Mouse (Mus musculus) kidney, postnatal 14 days (tissue): ENCODE measurements at regions not wholly inside any gene's neighbourhood (a gene's known extent, or its start where the extent isn't known, plus 50 kb on each side); places are given as distances from the start of the nearest gene placed in this dataset.

Source experiments
- DNase-seq: peaks from one replicate; pipeline ENCODE4 v3.0.0; 2022; ENCODE audit warnings: mixed read lengths

DNA sequence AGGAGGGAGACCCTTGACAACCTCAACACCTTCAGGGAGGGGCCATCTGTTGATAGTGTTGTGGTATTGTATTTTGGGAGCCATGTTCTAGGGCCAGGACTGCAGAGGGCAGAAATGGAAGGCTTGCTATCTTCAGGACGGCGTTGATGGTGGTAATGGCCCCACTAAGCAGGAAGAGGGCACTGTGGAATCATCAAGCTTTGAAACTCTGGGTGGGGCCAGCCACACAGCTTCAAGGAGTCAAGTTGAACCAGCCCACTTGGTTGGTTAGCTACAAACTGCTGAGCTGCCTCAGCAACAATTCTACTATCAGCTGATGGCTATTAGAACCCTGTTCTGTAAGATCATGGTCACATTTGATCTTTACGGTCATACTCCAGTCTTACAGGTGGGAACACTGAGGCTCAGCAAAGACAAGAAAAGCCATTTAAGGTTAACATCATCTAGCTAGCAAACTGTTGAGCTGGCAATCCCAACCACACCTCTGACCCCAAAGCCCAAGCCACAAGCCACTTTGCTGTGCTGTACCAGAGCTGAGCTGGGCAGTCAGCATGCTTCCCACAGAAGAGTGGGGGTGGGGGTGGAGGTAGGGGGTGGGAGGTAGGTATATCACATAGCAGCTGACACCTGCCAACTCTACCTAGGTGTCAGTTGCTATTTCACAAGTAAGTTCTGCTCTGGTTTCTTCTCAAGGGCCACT lies 203.9 kb downstream of the Uaca start:
- DNase-seq, result peak; percentile 28

GRCm38 (mm10) chr9:60999001-60999529 lies 204.7 kb downstream of the Uaca start:
- no peak for DNase-seq

DNA sequence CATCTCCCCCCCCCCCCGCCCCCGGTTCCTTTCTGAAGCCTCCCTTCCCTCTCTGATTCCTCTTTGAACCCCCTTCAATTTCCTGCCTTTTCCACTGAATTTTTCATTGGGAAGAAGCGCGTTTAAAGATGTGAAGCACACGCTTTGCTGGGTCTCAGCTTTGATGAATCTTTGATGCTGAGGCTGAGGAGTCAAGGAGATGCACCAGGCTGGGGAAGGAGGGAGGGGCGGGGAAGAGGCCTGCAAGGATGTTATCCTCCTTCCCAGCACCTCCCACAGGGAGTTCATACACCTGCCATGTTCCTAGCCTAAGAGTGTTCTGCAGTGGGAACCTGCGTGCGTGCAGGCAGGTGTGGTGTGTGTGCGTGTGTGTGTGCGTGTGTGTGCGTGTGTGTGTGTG lies 205.9 kb downstream of the Uaca start:
- DNase-seq, result no peak

DNA sequence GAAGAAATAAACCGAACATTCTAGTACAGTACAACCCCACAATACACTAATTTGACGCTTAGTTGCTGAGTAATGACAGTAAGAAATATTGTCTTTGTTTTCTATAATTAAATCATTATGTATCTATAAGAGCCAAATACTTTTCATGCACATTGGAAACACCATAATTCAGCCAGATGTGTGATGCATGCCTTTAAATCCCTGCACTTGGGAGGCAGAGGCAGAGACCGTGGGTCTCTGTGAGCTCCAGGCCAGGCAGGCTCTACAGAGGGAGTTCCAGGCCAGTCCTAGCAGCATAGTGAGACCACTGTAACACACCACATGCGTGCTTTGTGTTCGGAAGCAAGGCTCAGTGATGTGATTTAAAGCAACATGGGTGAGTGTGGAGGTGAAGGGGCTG lies 208.2 kb downstream of the Uaca start:
- DNase-seq, result no peak

DNA sequence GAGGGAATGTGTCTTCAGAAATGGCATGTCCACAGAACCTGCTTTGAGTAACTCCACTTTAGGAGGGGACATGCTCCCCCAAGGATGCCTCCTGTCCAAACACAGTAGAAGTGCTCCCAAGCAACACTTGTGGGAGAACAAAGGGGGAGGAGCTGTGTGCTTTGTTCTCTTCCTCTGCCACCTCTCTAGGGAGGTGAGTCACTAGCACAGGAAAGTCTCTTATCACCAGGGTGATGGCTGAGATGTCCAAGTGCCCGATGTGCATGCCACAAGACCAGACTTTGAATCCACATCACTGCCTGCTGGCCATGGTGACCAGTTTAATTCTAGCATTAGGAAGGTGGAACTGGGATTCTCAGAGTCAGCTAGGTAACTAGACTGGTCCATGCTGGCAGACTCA lies 214.1 kb downstream of the Uaca start:
- DNase-seq, result no peak

GRCm38 (mm10) chr9:61011066-61011465 lies 216.7 kb downstream of the Uaca start:
- DNase-seq, result no peak

DNA sequence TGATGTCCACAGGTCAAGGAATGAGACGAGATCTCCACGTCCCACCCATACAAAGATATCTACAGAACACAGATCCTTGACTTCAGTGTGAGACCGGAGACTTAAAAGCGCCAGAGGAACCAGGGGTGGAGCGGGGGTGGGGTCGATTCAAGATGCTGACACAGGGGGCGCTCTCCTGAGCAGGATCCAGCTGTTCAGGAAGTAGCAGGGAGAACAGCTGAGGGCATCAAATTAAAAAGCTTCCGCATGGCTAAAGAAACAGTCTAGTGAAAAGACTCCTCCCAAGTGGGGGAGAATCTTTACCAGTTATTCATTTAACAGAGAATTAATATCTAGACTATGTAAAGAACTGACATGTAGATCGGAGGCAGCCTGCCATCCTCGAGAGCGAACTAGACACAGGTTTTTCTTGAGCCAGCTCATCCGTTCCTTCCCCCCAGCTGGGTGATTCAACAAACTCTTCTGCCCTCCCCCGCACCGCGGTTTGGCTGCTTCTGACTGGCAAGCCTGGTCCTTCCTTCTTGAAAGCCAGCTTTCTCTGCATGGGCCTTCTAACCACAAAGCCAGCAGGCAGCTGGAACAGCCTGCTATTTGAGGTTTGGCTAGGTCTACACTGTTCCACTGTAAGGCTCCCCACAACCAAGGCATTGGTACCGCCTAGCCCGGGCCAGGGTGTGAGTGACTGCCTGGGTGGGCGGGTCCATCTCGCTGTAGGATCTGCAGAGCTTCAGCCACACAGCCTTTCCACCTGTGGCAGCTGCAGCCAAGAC lies 218.6 kb downstream of the Uaca start:
- no peak for DNase-seq

- no peak for DNase-seq
These were observed 219.8 kb downstream of the Uaca start for GRCm38 (mm10) chr9:61014151-61014550.

- DNase-seq, result no peak
These were observed 221.1 kb downstream of the Uaca start for GRCm38 (mm10) chr9:61015374-61015890.

DNA sequence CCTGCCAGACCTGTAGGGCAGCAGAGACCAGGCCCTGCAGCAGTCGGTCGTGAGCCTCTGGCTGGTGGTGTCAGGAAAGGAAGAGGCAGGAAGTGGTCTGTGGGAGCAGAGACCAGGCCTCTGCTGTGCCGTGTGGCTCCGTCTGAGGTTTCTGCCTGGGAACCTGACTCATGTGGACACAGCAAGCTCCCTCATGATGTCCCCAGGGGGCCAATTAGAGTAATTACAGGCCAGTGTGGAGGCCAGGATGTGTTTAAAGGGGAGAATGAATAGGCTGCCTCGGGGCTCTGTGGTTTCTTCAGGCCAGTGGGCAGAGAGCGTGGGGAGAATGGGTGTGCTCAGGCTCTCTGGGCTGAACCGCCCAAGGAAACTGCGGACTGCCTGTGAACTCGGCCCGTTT lies 222.3 kb downstream of the Uaca start:
- DNase-seq, result no peak

DNA sequence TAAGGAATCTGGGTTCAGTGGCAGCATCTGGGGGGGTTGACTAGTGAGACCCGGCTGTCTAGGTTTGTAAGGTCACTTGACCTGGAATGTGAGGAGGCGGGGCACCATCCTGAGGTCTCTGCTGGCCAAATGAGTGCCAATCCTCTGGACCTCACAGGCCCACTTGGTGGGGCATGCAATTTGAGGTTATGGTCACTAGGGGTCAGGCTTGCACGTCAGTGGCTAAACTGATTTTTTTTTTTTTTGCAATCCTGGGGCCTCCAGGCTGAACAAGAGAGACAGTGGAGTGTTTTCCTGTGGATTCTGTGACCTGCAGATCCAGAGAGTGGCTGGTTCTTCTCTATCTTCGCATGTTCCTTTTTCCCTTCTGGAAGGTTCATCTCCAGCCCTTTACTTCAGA lies 225.6 kb downstream of the Uaca start:
- no peak for DNase-seq

GRCm38 (mm10) chr9:61021810-61022209 lies 227.5 kb downstream of the Uaca start:
- no peak for DNase-seq

DNA sequence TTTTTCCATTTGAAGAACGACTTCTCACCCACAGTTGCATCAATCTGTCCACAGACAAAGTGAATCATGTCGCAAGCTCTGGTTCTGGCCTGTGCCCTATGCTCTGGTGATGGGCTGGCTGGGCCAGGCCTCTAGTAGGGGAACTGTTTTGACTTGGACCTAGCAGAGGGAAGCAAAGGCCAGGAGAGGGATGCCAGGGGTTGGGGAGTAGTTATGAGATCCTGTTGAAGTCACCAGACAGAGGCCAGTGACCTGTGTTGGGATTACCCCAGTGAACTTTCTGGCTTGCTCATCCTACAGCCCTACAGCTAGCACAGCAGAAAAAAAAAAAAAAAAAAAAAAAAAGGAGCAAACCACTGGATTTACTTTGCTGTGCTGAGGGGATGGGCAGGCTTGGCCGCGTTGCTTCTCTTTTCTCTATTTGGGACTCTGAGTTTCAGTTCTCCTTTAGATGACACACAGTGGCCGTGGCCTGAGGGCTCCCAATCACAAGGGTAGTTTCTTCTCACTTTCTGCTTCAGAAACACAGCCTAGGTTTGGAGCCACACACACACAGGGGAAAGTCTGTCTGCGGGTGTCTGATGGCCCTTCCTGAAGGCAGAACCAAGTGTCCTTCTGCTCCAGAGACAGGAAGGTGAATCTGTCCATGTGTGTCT lies 228.2 kb downstream of the Uaca start:
- DNase-seq, result no peak

DNA sequence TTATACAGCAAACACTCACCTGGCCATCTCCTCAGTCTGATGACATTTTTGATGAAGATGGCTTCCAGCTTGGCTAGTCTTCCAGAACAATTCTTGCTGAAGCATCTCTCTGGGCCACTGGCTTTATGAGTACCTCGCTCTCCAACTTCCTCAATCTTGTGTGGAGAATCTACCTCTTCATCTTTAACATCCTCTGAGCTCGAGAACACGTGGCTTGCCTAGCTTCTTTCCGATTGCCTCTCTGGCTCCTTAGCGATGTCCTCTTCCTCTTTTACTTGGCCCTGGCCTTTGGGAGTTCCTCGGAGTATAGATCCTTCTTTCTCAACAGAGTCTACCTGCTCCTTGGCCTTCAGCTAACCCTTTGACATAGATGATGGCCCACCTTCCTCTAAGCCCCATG lies 231.0 kb downstream of the Uaca start:
- DNase-seq, result no peak

DNA sequence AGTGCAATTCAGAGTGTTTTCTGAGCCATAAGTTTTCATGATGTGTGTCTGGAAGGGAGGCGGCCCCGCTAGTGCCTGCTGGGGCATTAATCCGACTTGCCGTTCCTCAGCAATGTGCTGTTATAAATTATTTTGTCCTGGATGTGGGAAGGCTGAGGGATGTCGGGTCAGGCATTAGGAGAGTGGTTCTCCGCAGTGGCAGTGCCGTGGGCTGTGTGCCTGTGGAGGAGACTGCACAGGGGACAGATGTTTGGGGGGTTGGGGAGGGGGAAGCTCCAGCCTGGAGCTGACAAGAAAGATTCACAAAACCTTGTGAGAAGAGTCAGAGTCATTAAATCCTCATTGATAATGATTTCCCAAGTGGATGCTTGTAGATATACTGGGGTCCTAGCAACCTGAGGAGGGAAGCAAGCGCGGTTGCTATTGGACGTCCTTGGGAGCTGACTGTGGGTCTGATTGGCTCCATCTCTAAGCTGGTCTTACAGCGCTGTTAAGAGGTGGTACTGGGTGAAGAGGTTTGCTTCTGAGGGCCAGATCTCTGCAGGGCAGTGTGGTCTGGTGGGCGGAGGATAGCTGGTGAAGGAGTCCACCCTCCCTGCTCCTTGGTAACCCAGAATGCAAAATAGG lies 234.5 kb downstream of the Uaca start:
- DNase-seq, result no peak

GRCm38 (mm10) chr9:61031699-61032447 lies 237.5 kb downstream of the Uaca start:
- DNase-seq, result peak; percentile 44

GRCm38 (mm10) chr9:61032448-61033433 lies 238.4 kb downstream of the Uaca start:
- no peak for DNase-seq

GRCm38 (mm10) chr9:61033593-61033992 lies 239.3 kb downstream of the Uaca start:
- DNase-seq, result no peak

DNA sequence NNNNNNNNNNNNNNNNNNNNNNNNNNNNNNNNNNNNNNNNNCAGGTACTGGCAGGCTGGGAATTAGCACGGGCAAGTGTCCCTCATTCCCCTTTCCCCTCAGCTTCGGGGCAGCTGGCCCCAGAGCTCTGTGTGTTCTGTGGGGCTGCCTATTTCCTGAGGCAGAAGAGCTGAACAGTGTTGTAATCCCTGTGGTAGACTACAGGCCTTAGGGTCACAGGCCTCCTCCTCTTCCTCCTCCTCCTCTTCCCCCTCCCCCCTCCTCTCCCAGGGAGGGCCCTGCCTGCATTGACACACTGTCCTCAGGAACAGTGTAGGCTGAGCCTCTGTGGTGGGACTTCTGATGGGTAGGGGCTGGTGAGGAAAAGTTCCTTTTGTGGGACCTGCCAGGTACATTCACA lies 247.7 kb downstream of the Uaca start:
- DNase-seq, result no peak

- DNase-seq, result no peak
These were observed 250.6 kb downstream of the Uaca start for GRCm38 (mm10) chr9:61044983-61045382.

- DNase-seq, result peak; percentile 59
These were observed 252.2 kb downstream of the Uaca start for GRCm38 (mm10) chr9:61046517-61046916.
